Comparison of ENCODE assay signal across 16 mouse cellular contexts in the genomic region with DNA sequence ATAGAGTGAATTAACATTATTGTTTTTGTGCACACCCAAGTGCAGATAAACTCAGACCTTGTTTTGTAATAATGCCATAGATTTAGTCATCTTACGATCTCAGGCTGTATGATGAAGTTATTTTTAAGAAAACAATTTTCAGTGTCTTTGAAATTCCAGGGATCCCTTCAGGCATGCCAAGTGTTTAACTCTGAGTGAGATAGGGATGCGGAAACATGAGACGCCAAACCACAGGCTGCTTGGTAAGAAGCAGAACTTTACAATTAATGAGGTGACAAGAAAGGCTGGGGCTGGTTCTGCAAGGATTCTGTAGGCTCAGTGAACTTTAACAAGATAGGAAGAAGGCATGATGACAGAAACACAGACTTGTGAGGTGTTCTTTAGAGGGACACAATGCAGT.
DNase-seq lines count a peak whose midpoint lies in the region; ATAC-seq and TF ChIP-seq lines count a peak whose summit lies in the region.
"Had no signal": no experiment of that assay in that cellular context is flagged by ENCODE, and none has a peak within 500 bp of the region (broad histone marks: within the 10 kb centered on the region; RNA-seq: fewer than 3 reads in every experiment).

No protein-coding gene starts in this region.

- no peak overlapping the region for H3K4me3 ChIP-seq in kidney, embryonic 14.5 days (ENCODE audit: low read length)
- H3K4me3 ChIP-seq in lung, embryonic 14.5 days (ENCODE audit: low read depth, low read length): no peak overlapping the region
- no peak overlapping the region for H3K4me3 ChIP-seq in lung, adult 2 months (replicated peaks; ENCODE audit: extremely low read depth, low read depth, low read length)
- H3K4me3 ChIP-seq: forebrain, embryonic 15.5 days; heart, embryonic 13.5 days; hindbrain, embryonic 15.5 days had no signal

- no peaks in the 10 kb centered on the region for H3K36me3 ChIP-seq in kidney, embryonic 14.5 days (ENCODE audit: control insufficient read depth, insufficient read depth, low read length)
- no peaks in the 10 kb centered on the region for H3K36me3 ChIP-seq in lung, embryonic 14.5 days (ENCODE audit: insufficient read depth)
- H3K36me3 ChIP-seq: forebrain, embryonic 15.5 days; heart, embryonic 13.5 days; hindbrain, embryonic 15.5 days had no signal

- WGBS in kidney, embryonic 14.5 days: 30% methylated on average over 3 of the region's 3 CpGs
- 22% methylated on average over 3 of the region's 3 CpGs for WGBS in lung, embryonic 14.5 days
- 38% methylated on average over 3 of the region's 3 CpGs for WGBS in lung, adult 2 months

- no peaks in the 10 kb centered on the region for H3K4me1 ChIP-seq in kidney, embryonic 14.5 days (ENCODE audit: control insufficient read depth, insufficient read depth, low read length)
- no peaks in the 10 kb centered on the region for H3K4me1 ChIP-seq in lung, embryonic 14.5 days (ENCODE audit: insufficient read depth)
- H3K4me1 ChIP-seq in lung, adult 2 months (ENCODE audit: control insufficient read depth, insufficient read depth, low read length): no peaks in the 10 kb centered on the region
- H3K4me1 ChIP-seq: forebrain, embryonic 15.5 days; hindbrain, embryonic 15.5 days had no signal

- no peaks in the 10 kb centered on the region for H3K9me3 ChIP-seq in kidney, embryonic 14.5 days (ENCODE audit: control insufficient read depth, low read length)
- no peaks in the 10 kb centered on the region for H3K9me3 ChIP-seq in lung, embryonic 14.5 days (ENCODE audit: low read depth, low read length)
- H3K9me3 ChIP-seq: forebrain, embryonic 15.5 days; heart, embryonic 13.5 days; hindbrain, embryonic 15.5 days had no signal

- no peaks in the 10 kb centered on the region for H3K27me3 ChIP-seq in kidney, embryonic 14.5 days (ENCODE audit: control insufficient read depth, insufficient read depth, low read length)
- no peaks in the 10 kb centered on the region for H3K27me3 ChIP-seq in lung, embryonic 14.5 days (ENCODE audit: insufficient read depth, low read length)
- H3K27me3 ChIP-seq: forebrain, embryonic 15.5 days; heart, embryonic 13.5 days; hindbrain, embryonic 15.5 days had no signal

- peak; percentile 83 for ATAC-seq in kidney, embryonic 14.5 days (ENCODE audit: low FRiP score, low TSS enrichment)
- ATAC-seq in lung, embryonic 14.5 days (ENCODE audit: insufficient read depth): peak; percentile 66; the same call in 1 of the 2 replicates
- ATAC-seq: forebrain, embryonic 15.5 days; intestine, embryonic 16.5 days had no signal

- TF ChIP-seq CTCF in lung, embryonic 14.5 days (IDR thresholded peaks at IDR 0.05; ENCODE audit: low read depth): no peak
- no peak for TF ChIP-seq CTCF in lung, adult 2 months (IDR thresholded peaks at IDR 0.05; ENCODE audit: insufficient read depth, low read length)

- H3K4me2 ChIP-seq in kidney, embryonic 14.5 days (replicated peaks; ENCODE audit: low read depth, low read length): no peak overlapping the region
- H3K4me2 ChIP-seq in lung, embryonic 14.5 days: no peak overlapping the region
- H3K4me2 ChIP-seq: forebrain, embryonic 15.5 days; heart, embryonic 13.5 days; hindbrain, embryonic 15.5 days had no signal

- H3K27ac ChIP-seq in kidney, embryonic 14.5 days (ENCODE audit: low read depth, low read length): no peak overlapping the region
- H3K27ac ChIP-seq in lung, embryonic 14.5 days (ENCODE audit: low read depth): no peak overlapping the region
- H3K27ac ChIP-seq: forebrain, embryonic 15.5 days; heart, embryonic 13.5 days; hindbrain, embryonic 15.5 days had no signal

- H3K9ac ChIP-seq in kidney, embryonic 14.5 days (ENCODE audit: low read depth, low read length): no peak overlapping the region
- no peak overlapping the region for H3K9ac ChIP-seq in lung, embryonic 14.5 days
- H3K9ac ChIP-seq: forebrain, embryonic 15.5 days; heart, embryonic 13.5 days; hindbrain, embryonic 15.5 days had no signal

- TF ChIP-seq POLR2A in lung, adult 2 months (IDR thresholded peaks at IDR 0.05; ENCODE audit: borderline replicate concordance, extremely low read depth, low read depth, low read length): no peak

- DNase-seq in kidney, adult 8-10 months: no peak
- DNase-seq in lung, embryonic 14.5 days: peak; percentile 60
- no peak for DNase-seq in lung, adult 2 months
- peak; percentile 10 for DNase-seq in embryo, embryonic 10.5 days (ENCODE audit: low spot score)
- no peak for DNase-seq in liver
- DNase-seq in cerebellum, postnatal 14 days: no peak
- DNase-seq: adrenal gland, postnatal 10 days; cerebellum, adult 11-12 months; cerebellum, adult 9-11 months; gastrocnemius, postnatal 10 days; heart, postnatal 36 days had no signal

Comparison
In these comparisons a context has a peak if more than half of its experiments do, and no peak if none do; other contexts are left out.
1. DNase-seq: peak in lung, embryonic 14.5 days (single experiment) and embryo, embryonic 10.5 days (single experiment); none in kidney, adult 8-10 months (0 of 2), lung, adult 2 months (single experiment), liver (single experiment) and cerebellum, postnatal 14 days (0 of 2).